Mouse (Mus musculus): ENCODE data around the gene Ctsr. TPM values are rescaled to one million over a fixed set of nuclear protein-coding genes. Genes with fewer than 3 reads are reported as not detected.
"Not testable (repeated sequence)": the region's sequence is repeated elsewhere in the genome, so short reads cannot be mapped to it uniquely, and the experiment has no call there.

The Ctsr gene
- total RNA-seq (2012; rRNA removed) = 0.22 TPM in 1 of 2 replicates, not detected in the other

DNA sequence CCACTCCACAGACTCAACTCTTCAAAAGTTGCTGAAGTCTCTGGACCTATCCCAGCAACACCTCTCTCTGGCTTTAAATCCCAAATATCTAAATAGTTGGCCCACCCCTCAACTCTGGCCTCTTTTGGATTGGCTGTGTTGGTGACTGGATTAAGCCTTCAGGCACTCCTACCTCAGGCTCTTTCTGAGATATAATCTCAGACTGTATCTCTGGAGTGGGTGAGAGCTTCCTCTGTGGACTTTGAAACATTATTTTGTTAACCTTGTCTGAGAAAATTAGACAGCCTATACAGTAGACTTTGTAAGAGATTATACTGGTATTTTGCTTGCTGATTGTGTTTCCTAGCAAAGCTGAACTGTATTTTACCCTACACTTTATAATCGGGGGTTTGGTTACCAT is at the start of gene Ctsr:
Gene Ctsr (minus strand): TSS at position 101 of the 400 bp plus-strand sequence.
- Histone ChIP-seq H3K36me3 (ENCODE audit: control insufficient read depth, insufficient read depth, low read length, poor library complexity, severe bottlenecking) (no peaks in the 10 kb centered on the region), H3K4me1 (ENCODE audit: control insufficient read depth in 2 of 2, insufficient read depth in 2 of 2, low read length in 2 of 2, poor library complexity in 1 of 2) (no peaks in the 10 kb centered on the region), H3K9me3 (ENCODE audit: control insufficient read depth, insufficient read depth, low read depth, low read length) (no peaks in the 10 kb centered on the region), H3K9ac (ENCODE audit: insufficient read depth, low read depth, low read length, poor library complexity, severe bottlenecking) (no peak within 1 kb of the TSS), H3K27ac (ENCODE audit: insufficient read depth, low read depth, low read length, poor library complexity, severe bottlenecking) (no peak within 1 kb of the TSS), H3K4me3 (ENCODE audit: insufficient read depth in 1 of 2, low read depth in 1 of 2, low read length in 2 of 2, poor library complexity in 1 of 2, severe bottlenecking in 1 of 2) (no peak within 1 kb of the TSS)
- TF ChIP-seq MAFK (IDR thresholded peaks at IDR 0.05; ENCODE audit: insufficient read depth, low read depth, low read length) (no peak), ZNF384 (IDR thresholded peaks at IDR 0.05; ENCODE audit: low read depth, low read length) (no peak), HCFC1 (IDR thresholded peaks at IDR 0.05; ENCODE audit: borderline replicate concordance, insufficient read depth, low read length) (no peak), ZC3H11A (IDR thresholded peaks at IDR 0.05; ENCODE audit: borderline replicate concordance, low read depth, low read length) (no peak), CHD2 (IDR thresholded peaks at IDR 0.05; ENCODE audit: low read depth, low read length) (no peak)
- no peak for DNase-seq (ENCODE audit: low read depth, low spot score)
- in situ Hi-C loops (cut with MboI; ENCODE audit: low sequenced_read_pairs in 2 of 2, unreplicated experiment in 2 of 2) = no loop called here

DNA sequence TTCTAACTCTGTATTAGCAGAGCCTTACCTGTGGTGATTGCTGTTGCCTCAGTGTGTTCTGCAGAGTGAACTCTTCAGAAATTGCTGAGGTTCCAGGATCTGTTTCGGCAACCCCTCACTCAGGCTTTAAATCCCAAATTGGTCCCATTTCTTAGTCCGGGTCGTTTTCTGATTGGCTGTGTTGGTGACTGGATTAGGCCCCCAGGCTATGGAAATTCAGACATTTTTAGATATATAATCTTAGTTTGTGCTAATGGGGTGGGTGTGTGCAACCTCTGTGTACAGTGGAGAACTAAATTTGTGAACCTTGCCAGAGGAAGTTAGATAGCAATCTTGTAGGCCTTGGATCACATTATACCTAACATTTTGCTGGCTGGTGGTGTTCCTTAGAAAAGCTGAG is 39.3 kb upstream of the Ctsr start, which contains the start of gene Cts6:
Gene Cts6 (minus strand): TSS at position 101 of the 400 bp plus-strand sequence.
- H3K27ac ChIP-seq (ENCODE audit: insufficient read depth, low read depth, low read length, poor library complexity, severe bottlenecking) = no peak within 1 kb of the TSS
- no peak within 1 kb of the TSS for H3K4me3 ChIP-seq (ENCODE audit: insufficient read depth in 1 of 2, low read depth in 1 of 2, low read length in 2 of 2, poor library complexity in 1 of 2, severe bottlenecking in 1 of 2)
- no peak within 1 kb of the TSS for H3K9ac ChIP-seq (ENCODE audit: insufficient read depth, low read depth, low read length, poor library complexity, severe bottlenecking)
- no peaks in the 10 kb centered on the region for H3K9me3 ChIP-seq (ENCODE audit: control insufficient read depth, insufficient read depth, low read depth, low read length)
- TF ChIP-seq MAFK (IDR thresholded peaks at IDR 0.05; ENCODE audit: insufficient read depth, low read depth, low read length) = no peak
- no peak for TF ChIP-seq HCFC1 (IDR thresholded peaks at IDR 0.05; ENCODE audit: borderline replicate concordance, insufficient read depth, low read length)
- TF ChIP-seq ZNF384 (IDR thresholded peaks at IDR 0.05; ENCODE audit: low read depth, low read length) = no peak
- no peak for TF ChIP-seq CHD2 (IDR thresholded peaks at IDR 0.05; ENCODE audit: low read depth, low read length)
- TF ChIP-seq ZC3H11A (IDR thresholded peaks at IDR 0.05; ENCODE audit: borderline replicate concordance, low read depth, low read length) = no peak
- in situ Hi-C loops (cut with MboI; ENCODE audit: low sequenced_read_pairs in 2 of 2, unreplicated experiment in 2 of 2) = no loop called here
- no peaks in the 10 kb centered on the region for H3K4me1 ChIP-seq (ENCODE audit: control insufficient read depth in 2 of 2, insufficient read depth in 2 of 2, low read length in 2 of 2, poor library complexity in 1 of 2)
- no peaks in the 10 kb centered on the region for H3K36me3 ChIP-seq (ENCODE audit: control insufficient read depth, insufficient read depth, low read length, poor library complexity, severe bottlenecking)
- no peak for DNase-seq (ENCODE audit: low read depth, low spot score)

DNA sequence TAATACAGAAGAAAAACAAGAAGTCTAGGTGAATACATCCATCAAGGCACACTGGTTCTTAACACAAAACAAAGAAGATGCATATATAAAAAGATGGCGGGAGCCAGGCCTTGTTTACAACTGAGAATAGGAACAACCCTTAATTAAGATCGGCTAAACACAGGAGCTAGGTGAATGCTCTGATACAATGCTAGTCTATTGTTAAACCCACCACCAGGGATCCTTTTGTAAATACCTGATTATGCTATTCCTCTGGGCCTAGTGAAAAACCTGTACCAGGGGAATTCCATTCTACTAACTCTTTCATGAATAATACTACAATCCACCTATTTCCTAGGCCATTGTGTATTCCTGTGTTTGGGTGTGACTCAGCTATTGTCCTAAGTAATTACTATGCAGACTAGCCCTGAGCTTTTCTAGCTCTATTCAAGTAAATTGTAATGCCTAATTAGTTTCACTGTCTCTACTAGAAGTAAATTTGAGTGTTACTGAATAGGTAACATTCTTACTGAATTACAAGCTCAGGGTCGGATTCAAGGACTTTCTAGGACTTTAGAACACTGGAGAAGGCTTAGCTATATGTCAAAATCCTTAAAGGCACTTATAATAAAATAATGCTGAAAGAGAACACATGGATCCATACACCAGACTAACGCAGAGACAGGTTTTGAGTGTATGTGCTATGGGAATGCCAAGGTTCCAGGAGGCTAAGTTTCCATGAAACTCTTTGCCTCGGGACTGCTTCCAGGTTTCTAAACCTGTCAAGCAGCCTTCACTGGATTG is 21.3 kb upstream of the Ctsr start:
- in situ Hi-C loops (cut with MboI; ENCODE audit: low sequenced_read_pairs in 2 of 2, unreplicated experiment in 2 of 2); H3K4me1 ChIP-seq (ENCODE audit: control insufficient read depth in 2 of 2, insufficient read depth in 2 of 2, low read length in 2 of 2, poor library complexity in 1 of 2); H3K9me3 ChIP-seq (ENCODE audit: control insufficient read depth, insufficient read depth, low read depth, low read length); H3K4me3 ChIP-seq (ENCODE audit: insufficient read depth in 1 of 2, low read depth in 1 of 2, low read length in 2 of 2, poor library complexity in 1 of 2, severe bottlenecking in 1 of 2); H3K36me3 ChIP-seq (ENCODE audit: control insufficient read depth, insufficient read depth, low read length, poor library complexity, severe bottlenecking); H3K9ac ChIP-seq (ENCODE audit: insufficient read depth, low read depth, low read length, poor library complexity, severe bottlenecking): not testable (repeated sequence)
- peak overlapping the region; percentile 62; the same call in 1 of the 2 replicates for H3K27ac ChIP-seq (ENCODE audit: insufficient read depth, low read depth, low read length, poor library complexity, severe bottlenecking)
- DNase-seq (ENCODE audit: low read depth, low spot score) = peak; percentile 17

DNA sequence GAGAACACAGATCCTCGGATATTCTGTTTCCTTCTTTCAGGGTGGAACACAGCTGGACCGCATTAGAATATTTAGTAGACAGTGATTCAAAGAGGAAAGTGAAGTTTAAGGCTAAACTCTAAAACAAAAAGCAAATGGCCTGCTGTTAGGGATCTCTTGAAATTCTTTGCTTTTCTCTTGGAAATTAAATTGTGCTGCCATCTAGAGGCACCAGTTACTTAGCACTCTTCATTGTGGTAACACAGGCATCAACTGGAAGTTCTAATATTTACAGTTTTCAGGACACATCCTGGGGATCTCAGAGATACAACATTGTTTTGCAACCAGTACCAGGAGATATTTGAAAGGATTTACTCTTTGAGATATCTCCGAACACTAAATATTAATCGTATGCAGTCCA is 566 bp upstream of the Ctsr start:
- no peak overlapping the region for H3K4me3 ChIP-seq (ENCODE audit: insufficient read depth in 1 of 2, low read depth in 1 of 2, low read length in 2 of 2, poor library complexity in 1 of 2, severe bottlenecking in 1 of 2)
- in situ Hi-C loops (cut with MboI; ENCODE audit: low sequenced_read_pairs in 2 of 2, unreplicated experiment in 2 of 2) = no loop called here
- DNase-seq (ENCODE audit: low read depth, low spot score) = no peak
- no peaks in the 10 kb centered on the region for H3K36me3 ChIP-seq (ENCODE audit: control insufficient read depth, insufficient read depth, low read length, poor library complexity, severe bottlenecking)
- no peak overlapping the region for H3K9ac ChIP-seq (ENCODE audit: insufficient read depth, low read depth, low read length, poor library complexity, severe bottlenecking)
- TF ChIP-seq HCFC1 (IDR thresholded peaks at IDR 0.05; ENCODE audit: borderline replicate concordance, insufficient read depth, low read length) = no peak
- no peak for TF ChIP-seq MAFK (IDR thresholded peaks at IDR 0.05; ENCODE audit: insufficient read depth, low read depth, low read length)
- no peak for TF ChIP-seq ZNF384 (IDR thresholded peaks at IDR 0.05; ENCODE audit: low read depth, low read length)
- no peak for TF ChIP-seq CHD2 (IDR thresholded peaks at IDR 0.05; ENCODE audit: low read depth, low read length)
- no peak for TF ChIP-seq ZC3H11A (IDR thresholded peaks at IDR 0.05; ENCODE audit: borderline replicate concordance, low read depth, low read length)
- H3K27ac ChIP-seq (ENCODE audit: insufficient read depth, low read depth, low read length, poor library complexity, severe bottlenecking) = no peak overlapping the region
- no peaks in the 10 kb centered on the region for H3K9me3 ChIP-seq (ENCODE audit: control insufficient read depth, insufficient read depth, low read depth, low read length)
- no peaks in the 10 kb centered on the region for H3K4me1 ChIP-seq (ENCODE audit: control insufficient read depth in 2 of 2, insufficient read depth in 2 of 2, low read length in 2 of 2, poor library complexity in 1 of 2)

Other genes with a start within 250 kb of the Ctsr start
- gene Gm49393, start 228.7 kb downstream of the Ctsr start, total RNA-seq (2012; rRNA removed) = not detected in 2 replicates
- gene Gm49391, start 227.7 kb downstream of the Ctsr start, total RNA-seq (2012; rRNA removed) = 0.26 and 1.5 TPM in 2 replicates
- 2.0 and 10.2 TPM in 2 replicates for gene Ctla2a, start 227.6 kb downstream of the Ctsr start, total RNA-seq (2012; rRNA removed)
- 0.98 TPM in 1 of 2 replicates, not detected in the other for gene Tpbpa, start 222.3 kb downstream of the Ctsr start, total RNA-seq (2012; rRNA removed)
- gene Ctsj, start 158.3 kb downstream of the Ctsr start, total RNA-seq (2012; rRNA removed) = 2.4 TPM in 1 of 2 replicates, not detected in the other
- gene Ctsq, start 123.6 kb downstream of the Ctsr start, total RNA-seq (2012; rRNA removed) = 0.18 TPM in 1 of 2 replicates, not detected in the other
- not detected in 2 replicates for gene Cts6, start 39.2 kb upstream of the Ctsr start, total RNA-seq (2012; rRNA removed)
- gene Cts8, start 91.1 kb upstream of the Ctsr start, total RNA-seq (2012; rRNA removed) = not detected in 2 replicates
- not detected in 2 replicates for gene Gm49398, start 124.6 kb upstream of the Ctsr start, total RNA-seq (2012; rRNA removed)
- not detected in 2 replicates for gene Cts7, start 193.9 kb upstream of the Ctsr start, total RNA-seq (2012; rRNA removed)